Mouse (Mus musculus): ENCODE measurements around the gene Samd5.

Samd5 gene

GRCm38 (mm10) chr10:9574135-9574534, 100.9 kb downstream of the Samd5 start:
- DNase-seq (ENCODE audit: low read depth, low spot score): no peak

Measured in c-Kit-negative CD71-positive TER-119-positive erythroid progenitor cells, embryonic 14.5 days (primary cell).